Mouse (Mus musculus): Measurements from ENCODE around the gene Spaca7.

GRCm38 (mm10) chr8:12547466-12548220, 25.2 kb upstream of the Spaca7 start:
- no peak for TF ChIP-seq EP300 (IDR thresholded peaks at IDR 0.05; ENCODE audit: low read depth)
- no peak for TF ChIP-seq CTCF (IDR thresholded peaks at IDR 0.05; ENCODE audit: low read depth)

All from liver, embryonic 14.5 days (tissue).